Mouse (Mus musculus) olfactory bulb, adult 2 months (tissue): Measurements from ENCODE around the gene Ttc12.

Experiments
- CTCF ChIP-seq: fragments of 200-500 bp; IDR thresholded peaks from 2 replicates; pipeline ENCODE4 v1.5.1; 2012; ENCODE audit warnings: low read depth, mild to moderate bottlenecking, low read length, moderate library complexity; ENCODE audit not compliant: insufficient read depth
- POLR2A ChIP-seq: fragments of 200-500 bp; IDR thresholded peaks from 2 replicates; pipeline ENCODE4 v1.6.1; 2012; ENCODE audit warnings: mild to moderate bottlenecking, low read depth, low read length, moderate library complexity; ENCODE audit not compliant: insufficient read depth

DNA sequence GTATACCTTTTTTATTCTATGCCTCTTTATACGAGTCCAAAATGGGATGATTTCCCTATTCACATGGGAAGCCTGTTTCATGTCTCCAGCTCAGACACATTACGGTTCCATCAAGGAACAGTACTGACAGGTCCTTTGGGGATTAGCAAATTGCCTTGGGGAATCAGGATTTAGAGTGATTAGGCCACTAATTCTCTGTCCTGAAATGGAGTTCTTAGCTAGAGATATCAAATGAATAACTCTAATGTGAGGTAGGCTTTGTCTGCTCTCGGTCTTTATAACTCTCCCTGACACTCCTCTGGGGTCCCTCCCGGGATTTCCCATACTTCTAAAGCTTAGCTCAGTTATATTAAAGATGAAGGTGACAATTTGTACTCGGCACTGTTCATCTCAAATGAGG is 42.0 kb upstream of the Ttc12 start:
- TF ChIP-seq CTCF (no peak), POLR2A (no peak)
